Mouse (Mus musculus) c-Kit-positive CD71-positive TER-119-positive erythroid progenitor cells, embryonic 14.5 days (primary cell): ENCODE data around the gene Map4k5.

ENCODE experiments used
- DNase-seq: peaks from one replicate; pipeline ENCODE4 v3.0.0-alpha.2; 2013; ENCODE audit warnings: low spot score

Map4k5 gene

DNA sequence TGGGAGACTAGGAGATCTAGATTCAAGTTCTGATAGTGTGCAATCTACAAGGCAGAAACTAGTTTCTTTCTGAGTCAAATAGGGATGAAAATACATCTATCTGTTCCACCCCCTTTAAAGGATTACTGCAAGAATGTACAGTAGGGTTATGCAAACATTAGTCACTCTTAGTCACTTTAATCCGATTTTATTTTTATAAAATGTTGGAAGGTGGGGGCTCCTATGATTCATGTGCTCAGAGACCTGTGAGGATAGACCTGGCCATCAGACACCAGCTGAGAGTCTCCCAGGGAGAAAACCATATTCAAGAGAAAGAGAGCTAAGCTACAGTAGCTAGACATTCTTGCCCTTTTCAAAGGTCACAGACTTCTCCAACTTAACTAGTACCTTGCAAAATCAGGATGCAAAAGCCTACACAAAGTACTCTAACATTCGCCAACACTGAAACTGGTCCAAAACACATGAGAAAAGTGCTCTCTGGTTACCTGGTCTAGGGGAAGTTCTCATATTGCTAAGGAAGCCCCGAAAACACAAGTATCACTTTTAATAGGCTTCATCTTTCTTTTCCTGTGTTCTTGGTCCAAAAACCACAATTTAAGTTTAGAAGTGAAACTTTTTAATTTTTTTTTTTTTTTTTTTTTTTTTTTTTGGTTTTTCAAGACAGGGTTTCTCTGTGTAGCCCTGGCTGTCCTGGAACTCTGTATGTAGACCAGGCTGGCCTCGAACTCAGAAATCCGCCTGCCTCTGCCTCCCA lies 7.7 kb downstream of the Map4k5 start:
- DNase-seq: no peak

DNA sequence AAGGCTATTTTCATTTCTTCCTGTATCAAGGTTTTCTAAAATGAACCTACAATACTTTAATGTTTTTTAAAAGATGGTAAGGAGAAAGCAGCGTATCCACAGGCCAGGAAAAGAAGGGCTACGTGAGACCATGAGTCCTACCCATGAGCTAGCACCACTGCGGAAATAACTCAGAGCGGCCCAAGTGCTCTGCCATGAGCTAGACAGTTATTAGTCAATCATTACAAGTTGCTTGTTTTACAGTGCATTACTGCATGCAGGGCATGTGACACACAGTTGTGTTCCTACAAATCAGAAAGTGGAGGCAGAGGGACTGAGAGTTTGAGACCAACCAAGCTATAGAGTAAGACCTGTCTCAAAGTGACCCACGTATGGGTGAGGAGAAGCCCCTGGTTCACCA lies 8.9 kb downstream of the Map4k5 start:
- DNase-seq: no peak

DNA sequence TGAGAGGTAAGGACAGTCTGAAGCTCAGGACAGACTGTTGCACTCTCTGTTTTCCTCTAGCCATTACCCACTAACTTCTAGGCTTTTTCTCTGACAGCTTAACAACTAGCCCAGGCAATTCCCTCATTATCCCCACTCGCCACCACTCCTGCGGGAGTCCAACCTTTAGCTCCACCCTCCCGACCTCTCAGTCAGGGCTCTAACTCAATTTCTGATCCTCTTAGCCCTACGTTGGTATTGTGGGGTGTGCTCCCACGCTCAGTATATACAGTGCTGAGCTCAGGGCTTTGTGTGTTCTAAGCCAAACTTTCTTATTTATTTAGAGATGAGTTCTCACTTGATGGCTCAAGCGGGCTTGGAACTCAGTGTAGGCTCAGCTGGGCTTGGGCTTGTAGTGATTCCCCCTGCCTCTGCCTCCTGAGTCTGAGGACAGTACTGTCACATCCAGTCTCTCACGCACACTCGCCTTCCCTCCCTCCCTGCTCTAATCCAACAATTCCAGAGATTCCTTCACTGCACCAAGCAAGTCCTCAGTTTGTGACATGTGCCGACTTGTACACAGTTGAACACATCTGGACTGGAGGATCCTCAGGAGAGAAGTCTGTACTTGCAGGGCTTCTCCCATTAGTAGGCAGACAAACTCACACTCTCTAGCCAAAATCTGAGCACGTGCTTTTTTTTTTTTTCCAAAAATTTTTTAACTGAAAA lies 11.6 kb downstream of the Map4k5 start:
- no peak for DNase-seq

DNA sequence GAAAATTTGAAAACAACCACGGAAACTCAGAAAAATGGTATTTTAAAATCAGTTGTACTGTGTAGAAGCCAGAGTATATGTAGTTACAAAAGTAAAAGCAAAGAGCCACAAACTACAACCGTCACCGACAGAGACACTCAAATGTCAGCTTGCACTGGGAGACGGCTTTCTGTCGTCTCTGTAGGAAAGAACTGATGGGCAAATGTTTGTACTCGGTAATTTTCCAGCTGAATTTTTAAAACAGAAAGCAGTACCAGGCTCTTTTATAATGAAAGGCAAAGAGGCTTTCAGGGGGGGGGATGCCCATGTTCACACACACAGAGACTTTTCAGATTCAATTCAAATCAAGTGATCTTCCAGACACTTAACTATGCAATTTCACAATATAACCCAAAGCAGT lies 13.3 kb downstream of the Map4k5 start:
- DNase-seq: no peak

DNA sequence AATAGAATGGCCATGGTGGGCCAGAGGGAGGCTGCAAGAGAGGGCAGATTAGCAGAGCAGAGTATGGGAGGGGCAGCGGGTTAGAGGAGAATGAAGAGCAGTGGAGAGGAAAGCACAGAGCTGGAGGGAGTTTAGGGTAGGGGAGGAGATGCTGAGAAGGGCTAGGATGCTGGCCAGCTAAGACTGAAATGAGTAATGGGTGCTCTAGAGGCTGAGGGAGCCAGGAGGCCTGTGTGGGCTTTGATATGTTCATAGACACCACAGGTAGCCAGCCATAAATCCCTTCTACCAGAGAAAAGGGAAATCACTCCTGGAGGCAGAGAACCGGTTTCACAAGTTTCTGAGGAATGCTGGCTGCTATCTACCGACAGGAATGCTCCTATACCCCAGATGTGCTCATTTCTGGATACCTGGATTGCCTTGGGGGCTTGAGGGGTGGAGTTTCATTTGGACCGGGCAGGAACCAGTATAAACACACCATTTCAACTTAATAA lies 13.8 kb downstream of the Map4k5 start:
- DNase-seq: no peak

DNA sequence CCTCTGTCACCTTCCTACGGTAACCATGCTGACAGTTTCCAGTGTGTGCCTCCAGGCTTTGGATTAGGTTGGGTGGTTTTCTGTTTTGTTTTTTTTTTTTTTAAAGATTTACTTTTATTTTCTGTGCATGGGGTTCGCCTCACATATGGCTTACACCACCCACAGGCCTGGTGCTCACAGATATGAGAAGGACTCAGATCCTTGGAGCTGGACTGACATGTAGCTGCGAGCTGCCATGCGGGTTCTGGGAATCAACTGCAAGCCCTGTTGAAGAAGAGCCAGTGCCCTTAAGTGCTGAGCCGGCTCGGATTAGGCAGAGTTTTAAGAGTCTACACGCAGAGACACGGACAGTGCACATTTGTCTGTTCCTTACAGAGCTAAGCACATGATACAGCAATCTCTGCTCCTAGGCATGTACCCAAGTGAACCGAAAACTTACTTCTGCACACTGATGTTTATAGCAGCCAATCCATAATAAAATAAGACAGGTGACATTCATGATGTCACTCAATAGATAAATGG lies 15.1 kb downstream of the Map4k5 start:
- no peak for DNase-seq

DNA sequence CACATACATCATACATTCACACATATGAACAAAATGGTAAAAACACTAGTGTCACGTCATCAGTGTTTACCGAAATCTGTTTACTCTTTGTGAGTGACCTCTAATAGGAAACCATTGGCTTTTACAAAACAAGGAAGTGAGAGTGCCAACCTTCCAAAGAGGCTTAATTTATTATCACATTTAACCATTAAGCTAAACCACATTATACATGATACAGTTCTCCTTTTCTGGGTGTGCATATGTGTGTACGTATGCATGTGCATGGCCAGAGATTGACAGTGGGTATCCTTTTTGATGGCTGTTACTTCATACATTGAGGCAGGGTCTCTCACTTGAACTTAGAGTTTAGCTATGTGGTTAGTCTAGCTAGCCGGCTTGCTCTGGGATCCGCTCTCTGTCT lies 21.4 kb downstream of the Map4k5 start:
- DNase-seq: no peak

DNA sequence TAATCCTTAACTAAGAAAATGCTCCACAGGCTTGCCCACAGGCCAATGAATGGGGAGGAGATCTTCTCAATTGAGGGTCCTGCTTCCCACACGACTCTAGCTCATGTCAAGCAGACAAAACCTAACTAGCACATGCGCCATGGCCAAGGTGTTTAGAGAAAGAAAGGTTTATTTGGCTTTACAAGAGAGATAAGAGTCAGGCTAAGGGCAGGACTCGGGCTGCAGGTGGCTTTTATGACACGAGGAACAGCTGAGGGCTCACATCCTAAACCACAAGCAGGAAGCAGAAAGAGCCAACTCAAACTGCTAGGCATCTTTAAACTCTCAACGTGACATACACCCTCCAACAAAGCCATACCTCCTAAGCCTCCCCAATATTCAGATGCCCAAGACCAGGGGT lies 25.7 kb downstream of the Map4k5 start:
- no peak for DNase-seq

DNA sequence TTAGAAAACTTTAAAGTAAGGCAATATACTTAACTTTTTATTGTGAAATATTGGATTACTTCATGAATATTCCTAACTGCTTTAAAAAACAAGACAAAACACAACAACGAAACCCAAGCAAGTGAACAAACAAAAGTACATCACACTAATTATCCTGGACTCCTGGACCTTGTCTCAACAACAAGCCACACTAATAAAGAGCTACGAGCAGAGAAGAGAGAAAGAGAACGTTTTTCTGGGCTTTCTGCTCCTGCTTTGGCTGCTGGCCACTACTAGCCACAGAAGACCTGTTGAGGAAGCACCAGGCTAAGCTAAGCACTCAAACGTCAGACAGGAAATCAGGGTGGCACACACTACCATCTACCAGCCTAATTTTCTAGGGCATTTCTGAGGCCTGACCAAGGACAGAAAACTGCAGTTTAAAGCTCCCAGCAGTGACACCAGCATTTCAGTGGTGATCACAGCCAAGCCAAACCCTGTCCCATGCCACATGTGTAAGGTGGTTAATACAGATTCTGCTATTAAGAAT lies 28.8 kb downstream of the Map4k5 start:
- DNase-seq: no peak

DNA sequence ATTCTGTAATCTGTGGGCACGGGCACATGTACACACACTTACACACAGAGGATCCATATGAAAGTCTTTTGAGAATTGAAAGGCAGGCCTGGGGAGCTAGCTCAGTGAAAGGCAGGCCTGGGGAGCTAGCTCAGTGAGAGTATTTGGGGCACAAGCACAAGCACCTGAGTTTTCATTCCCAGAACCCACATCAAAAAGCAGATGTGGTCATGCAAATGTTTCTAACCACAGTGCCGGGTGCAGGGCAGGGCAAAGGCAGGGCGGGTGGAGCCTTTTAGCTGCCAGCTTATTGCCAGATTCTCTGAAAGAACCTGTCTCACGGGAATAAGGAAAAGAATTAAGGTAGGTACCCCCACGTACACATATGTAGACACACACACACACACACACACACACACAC lies 29.5 kb downstream of the Map4k5 start:
- no peak for DNase-seq

DNA sequence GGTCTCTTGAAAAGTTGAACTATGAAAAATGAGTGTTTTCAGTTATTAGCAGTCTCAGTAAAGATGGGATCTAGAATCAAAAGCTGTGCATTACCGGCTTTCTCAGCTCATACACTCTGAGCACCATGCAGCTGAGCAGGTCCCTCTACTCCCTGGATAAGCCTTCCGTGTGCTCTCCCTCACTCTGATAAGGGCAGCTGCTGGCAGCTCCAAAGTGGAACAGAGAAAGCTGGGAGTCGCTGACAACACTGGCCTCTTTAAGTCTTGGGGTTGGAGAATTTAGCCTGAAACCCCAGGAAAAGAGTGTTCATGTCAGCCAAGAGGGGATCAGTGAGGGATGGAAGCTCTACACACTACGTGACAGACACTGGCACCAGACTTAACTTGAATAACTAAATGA lies 34.2 kb downstream of the Map4k5 start:
- peak; percentile 52 for DNase-seq

DNA sequence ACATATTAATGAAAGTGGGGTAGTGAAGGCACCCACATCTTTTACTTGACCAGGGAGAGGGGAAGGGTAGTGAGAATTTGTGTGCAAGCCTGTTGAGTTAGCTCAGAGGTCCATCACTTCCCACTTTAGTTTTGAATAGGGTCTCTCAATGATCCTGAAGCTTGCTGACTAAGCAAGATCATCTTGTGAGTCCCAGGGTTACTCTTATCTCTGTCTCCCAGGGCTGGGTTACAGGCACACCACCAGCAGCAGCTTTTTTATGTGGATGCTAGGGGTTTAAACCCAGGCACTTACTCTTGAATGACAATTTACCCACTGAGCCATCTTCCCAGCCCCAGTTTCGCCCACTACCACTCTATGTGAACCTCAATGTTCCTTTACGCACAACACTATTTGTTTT lies 35.4 kb downstream of the Map4k5 start:
- DNase-seq: peak; percentile 52

DNA sequence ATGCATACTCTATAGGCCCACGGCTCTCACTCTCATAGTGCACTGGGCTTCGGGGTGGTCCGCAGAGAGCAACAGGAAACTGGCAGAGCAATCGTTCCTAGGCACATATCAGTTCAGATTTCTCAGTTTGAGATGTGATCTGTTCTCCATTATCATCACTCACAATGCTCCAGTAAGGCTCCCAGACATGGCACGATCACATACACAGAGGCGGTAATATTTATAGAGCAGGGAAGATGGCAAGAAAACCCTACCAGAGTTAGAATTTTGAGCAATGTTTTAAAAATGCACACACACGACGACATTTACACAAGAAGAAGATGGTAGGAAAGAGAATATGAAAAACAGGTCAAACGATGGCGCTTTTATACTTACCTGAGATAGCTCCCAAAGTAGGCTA lies 36.6 kb downstream of the Map4k5 start:
- no peak for DNase-seq

DNA sequence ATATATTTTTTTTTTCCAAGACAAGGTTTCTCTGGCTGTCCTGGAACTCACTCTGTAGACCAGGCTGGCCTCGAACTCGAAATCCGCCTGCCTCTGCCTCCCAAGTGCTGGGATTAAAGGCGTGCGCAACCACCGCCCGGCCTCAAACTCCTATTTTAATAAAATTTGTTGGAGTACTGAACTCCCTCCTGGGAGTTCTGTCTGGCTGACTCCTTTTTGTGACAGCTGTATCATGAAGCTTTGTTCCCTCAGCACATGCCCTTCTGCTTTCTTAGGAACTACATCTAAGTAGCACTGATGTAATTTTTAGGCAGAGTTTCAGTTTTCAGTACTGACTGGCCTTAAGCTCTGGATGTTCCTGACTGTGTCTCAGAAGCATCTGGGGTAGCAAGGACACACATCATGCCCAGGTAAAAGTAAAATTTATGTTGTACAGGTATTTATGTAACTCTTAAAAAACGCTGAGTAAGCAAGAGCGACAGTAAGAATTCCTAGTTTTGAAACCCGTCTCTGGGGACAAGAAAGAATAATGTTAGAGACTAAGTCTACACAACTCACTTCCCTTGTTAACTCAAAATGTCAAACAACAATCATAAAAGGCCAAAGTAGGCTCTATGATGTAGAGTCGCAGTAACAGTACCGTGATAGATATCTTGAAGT lies 37.2 kb downstream of the Map4k5 start:
- DNase-seq: no peak

DNA sequence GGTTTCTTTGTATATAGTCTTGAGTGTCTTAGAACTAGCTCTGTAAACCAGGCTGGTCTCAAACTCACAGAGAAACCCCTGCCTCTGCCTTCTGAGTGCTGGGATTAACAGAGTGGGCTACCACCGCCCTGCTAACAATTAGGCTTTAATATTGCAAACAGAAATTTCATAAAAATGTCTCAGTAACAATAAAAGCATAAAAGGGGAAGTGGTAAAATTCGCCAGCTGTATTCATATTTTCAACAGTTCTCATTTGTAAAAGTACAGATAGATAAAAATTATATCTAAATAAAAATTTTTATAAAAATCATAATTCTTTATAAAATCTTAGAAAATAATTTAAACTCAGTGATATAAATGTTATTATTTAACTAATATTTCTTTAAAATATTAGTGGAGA lies 39.1 kb downstream of the Map4k5 start:
- DNase-seq: no peak

DNA sequence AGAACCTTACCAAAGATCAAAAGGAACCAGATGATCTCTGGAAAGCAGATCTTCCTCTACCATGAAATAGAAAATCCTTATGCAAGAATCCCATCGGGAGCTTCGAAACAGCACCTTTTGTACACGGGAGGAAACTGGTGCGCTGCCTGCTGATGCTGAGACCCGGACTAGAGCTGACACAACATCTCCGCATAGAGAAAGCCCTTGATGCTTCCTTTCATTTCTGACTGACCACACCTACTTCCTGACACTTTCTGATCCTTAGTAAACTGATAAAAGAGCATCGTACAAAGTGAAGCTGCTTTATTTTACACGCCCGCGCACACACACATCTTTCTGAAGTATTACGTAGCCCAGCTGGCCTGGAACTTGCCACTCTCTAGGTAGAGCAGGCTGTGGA lies 39.6 kb downstream of the Map4k5 start:
- no peak for DNase-seq

DNA sequence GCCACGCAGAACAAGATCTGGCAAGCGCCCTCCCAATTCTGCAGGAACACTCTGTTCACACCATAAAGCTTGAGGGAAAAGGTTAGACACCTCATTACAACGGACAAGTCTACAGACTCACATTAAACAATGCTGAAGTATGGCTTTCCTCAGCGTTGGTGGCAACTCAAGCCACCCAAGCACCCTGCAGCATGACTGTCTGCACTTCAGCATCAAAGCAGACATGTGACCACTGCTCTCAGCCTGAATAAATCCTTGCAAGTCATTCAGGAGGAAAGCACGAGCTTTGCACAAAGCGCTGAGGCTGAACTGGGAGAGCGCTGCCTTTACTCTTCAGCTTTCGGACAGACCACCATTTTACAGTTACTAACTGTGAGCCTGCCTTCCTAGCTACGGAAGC lies 40.7 kb downstream of the Map4k5 start:
- DNase-seq: no peak

DNA sequence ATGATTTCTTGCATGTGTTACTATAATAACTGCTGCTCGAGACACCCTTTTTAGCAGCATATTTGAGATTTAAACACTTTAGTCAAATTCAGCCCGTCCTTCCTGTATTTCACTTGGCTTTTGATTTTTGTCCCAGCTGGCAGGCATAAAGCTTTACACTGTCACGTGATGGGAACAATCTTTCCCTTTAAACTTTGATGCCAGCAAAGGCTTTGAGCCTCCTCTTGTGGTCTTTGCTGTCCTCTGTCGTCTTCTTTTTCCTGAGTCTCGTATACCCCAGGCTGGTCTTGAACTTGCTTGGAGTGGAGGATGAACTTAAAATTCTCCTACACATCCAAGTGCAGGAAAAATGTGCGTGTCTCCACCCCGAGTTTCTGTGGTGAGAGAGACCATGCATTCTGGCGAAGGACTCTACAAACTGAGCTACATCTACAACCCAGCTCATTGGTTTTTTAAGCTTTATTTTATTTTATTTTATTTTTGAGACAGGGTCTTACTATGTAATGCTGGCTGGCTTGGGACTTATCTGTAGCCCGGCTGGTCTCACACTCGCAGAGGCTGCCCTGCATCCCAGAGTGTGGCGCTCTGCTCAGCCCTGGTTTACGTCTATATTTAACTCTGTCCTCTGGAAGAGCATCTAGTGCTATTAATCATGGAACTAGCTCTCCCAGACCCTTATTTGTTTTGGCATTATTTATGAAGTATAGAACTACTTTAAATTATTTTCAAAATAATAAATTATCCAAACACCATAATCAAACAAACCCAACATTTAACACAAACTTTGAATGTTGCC lies 44.7 kb downstream of the Map4k5 start:
- no peak for DNase-seq

DNA sequence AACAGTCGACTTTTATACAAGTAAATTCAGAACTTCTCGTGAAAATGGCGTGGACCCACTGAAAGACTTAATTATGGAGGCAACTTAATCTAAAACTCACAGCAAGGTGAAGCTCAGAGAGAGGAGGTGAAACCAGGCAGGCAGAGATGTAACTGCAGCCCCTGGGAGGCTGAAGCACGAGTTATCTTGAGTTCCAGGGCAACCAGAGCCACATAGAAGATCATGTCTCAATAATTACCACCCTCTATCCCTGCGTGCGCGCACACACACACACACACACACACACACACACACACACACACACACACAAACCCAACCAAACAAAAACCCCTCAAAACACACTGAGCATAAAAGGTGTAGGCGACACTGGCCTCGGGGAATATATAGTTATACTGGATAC lies 46.5 kb downstream of the Map4k5 start:
- no peak for DNase-seq

DNA sequence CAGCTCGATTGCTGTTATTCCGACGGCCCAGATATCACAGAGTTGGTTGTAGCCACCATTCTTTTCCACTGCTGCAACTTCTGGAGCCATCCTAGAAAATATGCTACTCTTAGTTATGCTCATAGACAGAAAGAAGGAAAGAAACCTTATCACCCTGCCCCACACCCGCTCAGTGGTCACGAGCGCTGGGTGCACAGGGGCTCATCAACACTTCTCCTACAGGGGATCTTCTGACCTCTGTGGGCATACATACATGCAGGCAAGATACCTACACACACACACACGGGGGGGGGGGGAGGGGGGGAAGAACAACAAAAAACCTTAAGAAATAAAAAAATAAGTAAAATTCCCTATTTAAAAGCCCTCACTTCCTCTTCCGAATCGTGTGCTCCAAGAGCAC lies 47.3 kb downstream of the Map4k5 start:
- DNase-seq: no peak

DNA sequence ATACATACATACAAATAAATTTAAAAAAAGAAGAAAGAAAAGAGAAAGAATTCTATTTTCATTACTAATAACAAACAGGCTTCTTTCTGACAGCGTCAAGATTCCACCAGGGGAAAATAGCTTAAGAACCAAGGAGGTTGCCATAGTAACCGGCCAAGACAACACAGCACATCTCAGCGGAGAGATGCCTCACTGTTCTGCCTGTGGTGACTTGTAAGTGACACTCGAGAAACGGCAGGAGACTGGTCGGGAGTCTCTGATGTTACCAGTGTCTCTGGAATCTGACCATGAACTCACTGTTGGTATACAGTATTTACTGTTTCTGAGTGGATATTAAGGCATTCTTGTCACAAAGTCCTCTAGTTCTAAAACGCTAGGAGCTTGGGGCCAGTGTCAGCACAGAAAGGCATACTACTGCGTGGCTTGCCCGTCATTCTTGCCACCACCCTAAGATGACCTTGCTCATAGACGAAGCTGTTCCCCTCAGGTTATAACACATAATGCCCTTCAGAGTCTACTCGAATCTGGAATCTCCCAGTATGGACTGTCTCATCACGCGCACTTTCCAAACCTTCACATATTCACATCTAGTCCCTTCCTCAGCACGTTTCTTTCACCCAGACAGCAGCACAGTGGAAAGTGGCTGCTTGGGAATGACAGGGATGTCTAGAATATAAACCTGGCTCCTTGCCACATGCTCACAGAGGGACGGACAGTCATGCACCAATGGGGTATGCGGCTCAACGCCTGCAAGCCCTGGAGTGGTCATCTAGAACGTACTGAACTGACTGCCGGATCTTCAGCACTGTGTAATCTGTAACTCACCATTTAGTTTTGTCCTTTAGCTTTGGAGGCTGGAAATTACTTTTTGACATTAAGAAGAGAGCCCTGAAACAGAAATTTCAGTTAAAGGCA lies 49.2 kb downstream of the Map4k5 start:
- no peak for DNase-seq
